Mouse (Mus musculus) limb, embryonic 14.5 days (tissue): Measurements from ENCODE around the gene Snrk. TPM values are rescaled to one million over a fixed set of nuclear protein-coding genes. Genes with fewer than 3 reads are reported as not detected.
A peak's percentile ranks its signal among the peaks of the same experiment; 100 is the strongest.

ENCODE experiments used
- ATAC-seq: fragments of 200-750 bp; cut with Nextera tagmentation; 2 replicates; pipeline ENCODE4 v1.8.0; 2017; ENCODE audit warnings: low read depth, moderate number of reproducible peaks, moderate TSS enrichment; ENCODE audit not compliant: low FRiP score
- DNase-seq: peaks from one replicate; pipeline ENCODE4 v3.0.0-alpha.2; 2015; ENCODE audit warnings: low spot score
- H3K27ac ChIP-seq: fragments of 300-500 bp; sonication (generic); replicated peaks from 2 replicates; pipeline ENCODE4 v1.5.1; 2014; ENCODE audit warnings: low read depth, mild to moderate bottlenecking, low read length, moderate library complexity, mixed read lengths
- H3K27me3 ChIP-seq: fragments of 300-500 bp; sonication (generic); 2 replicates; pipeline ENCODE4 v1.6.1; 2014; ENCODE audit warnings: low read length, mixed read lengths; ENCODE audit not compliant: control insufficient read depth, insufficient read depth
- H3K36me3 ChIP-seq: fragments of 300-500 bp; sonication (generic); 2 replicates; pipeline ENCODE4 v1.6.1; 2014; ENCODE audit warnings: mild to moderate bottlenecking, low read length, moderate library complexity, mixed read lengths; ENCODE audit not compliant: control insufficient read depth, insufficient read depth
- H3K4me1 ChIP-seq: fragments of 300-500 bp; sonication (generic); 2 replicates; pipeline ENCODE4 v1.6.1; 2014; ENCODE audit warnings: antibody characterized with exemption, low read length, mixed read lengths; ENCODE audit not compliant: control insufficient read depth, insufficient read depth
- H3K4me2 ChIP-seq: fragments of 300-500 bp; sonication (generic); replicated peaks from 2 replicates; pipeline ENCODE4 v1.6.1; 2014; ENCODE audit warnings: low read depth, mild to moderate bottlenecking, low read length, moderate library complexity; ENCODE audit not compliant: severe bottlenecking
- H3K4me3 ChIP-seq: fragments of 300-500 bp; sonication (generic); replicated peaks from 2 replicates; pipeline ENCODE4 v1.5.1; 2014; ENCODE audit warnings: low read length
- H3K9ac ChIP-seq: fragments of 300-500 bp; sonication (generic); 2 replicates; pipeline ENCODE4 v1.6.1; 2014; ENCODE audit warnings: mild to moderate bottlenecking, low read depth, low read length, moderate library complexity; ENCODE audit not compliant: severe bottlenecking
- H3K9me3 ChIP-seq: fragments of 300-500 bp; sonication (generic); 2 replicates; pipeline ENCODE4 v1.6.1; 2016; ENCODE audit warnings: low read length; ENCODE audit not compliant: control insufficient read depth
- POLR2A ChIP-seq: fragments of 200-500 bp; IDR thresholded peaks from 2 replicates; pipeline ENCODE4 v1.8.0; 2012; ENCODE audit warnings: inconsistent platforms, mild to moderate bottlenecking, moderate library complexity, borderline replicate concordance; ENCODE audit not compliant: insufficient read depth, insufficient read length; ENCODE audit errors: extremely low read depth
- WGBS: fragments of 180-500 bp; shearing (Covaris S2); extraction: QIAGEN DNeasy Blood & Tissue Kit; methylation state at CpG from one replicate; pipeline ENCODE4 v1.1.7; 2014; 5-methylcytosine and 5-hydroxymethylcytosine counted together
- polyA plus RNA-seq, 2 experiments: library from polyadenylated mRNA; depleted of rRNA in 1 of 2; stranded (reverse) in 1 of 2; unstranded in 1 of 2; fragments of >200 nt; fragmentation: Nextera tagmentation in 1 of 2; extraction: Ambion mirVana in 1 of 2; gene quantifications; 2 replicates each; pipeline versions ENCODE4 v1.2.1 to v1.2.3; 2012 to 2014

Gene Snrk
- polyA plus RNA-seq, 2 experiments: 40.2 to 50.1 TPM

GRCm38 (mm10) chr9:122116359-122116758 is 707 bp upstream of the Snrk start:
- H3K36me3 ChIP-seq: 0 out of 2 replicates have a peak, but pooled peaks cover 5% of the 10 kb centered on the region
- H3K4me1 ChIP-seq: peaks cover 4% of the 10 kb centered on the region; the same call in 1 of the 2 replicates
- H3K4me2 ChIP-seq: no peak overlapping the region
- DNase-seq: no peak
- no peak for TF ChIP-seq POLR2A
- no peaks in the 10 kb centered on the region for H3K9me3 ChIP-seq
- H3K4me3 ChIP-seq: no peak overlapping the region
- no peak overlapping the region for H3K27ac ChIP-seq
- no peaks in the 10 kb centered on the region for H3K27me3 ChIP-seq
- 63% methylated on average over 1 of the region's 1 CpGs for WGBS
- no peak for ATAC-seq
- no peak overlapping the region for H3K9ac ChIP-seq

GRCm38 (mm10) chr9:122117692-122118529 is 845 bp downstream of the Snrk start:
- Histone ChIP-seq H3K4me2 (peak overlapping the region; percentile 82), H3K4me3 (peak overlapping the region; percentile 83), H3K27ac (peak overlapping the region; percentile 80), H3K27me3 (no peaks in the 10 kb centered on the region), H3K4me1 (peaks cover 4% of the 10 kb centered on the region; the same call in 1 of the 2 replicates), H3K9ac (peak overlapping the region; percentile 86), H3K9me3 (no peaks in the 10 kb centered on the region), H3K36me3 (0 out of 2 replicates have a peak, but pooled peaks cover 5% of the 10 kb centered on the region)
- WGBS: 5% methylated on average over 38 of the region's 40 CpGs
- ATAC-seq: peak; percentile 32
- peak; percentile 10 for DNase-seq
- no peak for TF ChIP-seq POLR2A

GRCm38 (mm10) chr9:122120089-122120488 is 3.0 kb downstream of the Snrk start:
- 0 out of 2 replicates have a peak, but pooled peaks cover 5% of the 10 kb centered on the region for H3K36me3 ChIP-seq
- no peaks in the 10 kb centered on the region for H3K27me3 ChIP-seq
- H3K27ac ChIP-seq: no peak overlapping the region
- no peak for TF ChIP-seq POLR2A
- H3K9ac ChIP-seq: no peak overlapping the region
- peaks cover 4% of the 10 kb centered on the region; the same call in 1 of the 2 replicates for H3K4me1 ChIP-seq
- ATAC-seq: no peak
- H3K4me2 ChIP-seq: no peak overlapping the region
- whole genome bisulfite sequencing: 37% methylated on average over 3 of the region's 3 CpGs
- no peak overlapping the region for H3K4me3 ChIP-seq
- no peaks in the 10 kb centered on the region for H3K9me3 ChIP-seq
- DNase-seq: no peak

GRCm38 (mm10) chr9:122122113-122122512 is 5.0 kb downstream of the Snrk start:
- H3K27ac ChIP-seq: no peak overlapping the region
- no peaks in the 10 kb centered on the region for H3K27me3 ChIP-seq
- ATAC-seq: no peak
- no peak overlapping the region for H3K4me2 ChIP-seq
- TF ChIP-seq POLR2A: no peak
- 0 out of 2 replicates have a peak, but pooled peaks cover 5% of the 10 kb centered on the region for H3K36me3 ChIP-seq
- no peak overlapping the region for H3K4me3 ChIP-seq
- 81% methylated on average over 5 of the region's 5 CpGs for WGBS
- DNase-seq: no peak
- H3K9ac ChIP-seq: no peak overlapping the region
- peaks cover 4% of the 10 kb centered on the region; the same call in 1 of the 2 replicates for H3K4me1 ChIP-seq
- no peaks in the 10 kb centered on the region for H3K9me3 ChIP-seq

- H3K4me3 ChIP-seq: no peak overlapping the region
- H3K27ac ChIP-seq: no peak overlapping the region
- DNase-seq (no peak), ATAC-seq (no peak)
- 0 out of 2 replicates have a peak, but pooled peaks cover 5% of the 10 kb centered on the region for H3K36me3 ChIP-seq
- H3K9me3 ChIP-seq: no peaks in the 10 kb centered on the region
- WGBS: 76% methylated on average over 5 of the region's 5 CpGs
- H3K4me1 ChIP-seq: peaks cover 2% of the 10 kb centered on the region; the same call in 1 of the 2 replicates
- no peak overlapping the region for H3K4me2 ChIP-seq
- H3K9ac ChIP-seq: no peak overlapping the region
- H3K27me3 ChIP-seq: no peaks in the 10 kb centered on the region
- no peak for TF ChIP-seq POLR2A
Measured at GRCm38 (mm10) chr9:122123181-122123580, 6.1 kb downstream of the Snrk start.
